Mouse (Mus musculus) ovary, postnatal 36 days (tissue): ENCODE measurements around the gene Rsrc2.
"Not testable (repeated sequence)": the region's sequence is repeated elsewhere in the genome, so short reads cannot be mapped to it uniquely, and the experiment has no call there.

Experiments
- DNase-seq: peaks from one replicate; pipeline ENCODE4 v3.0.0; 2022; ENCODE audit warnings: low spot score, mixed read lengths

The Rsrc2 gene

GRCm38 (mm10) chr5:123749065-123750064 is at the start of gene Rsrc2, which contains the start of gene Kntc1:
Rsrc2 (minus strand) TSS chr5:123749414.
Kntc1 (plus strand) TSS chr5:123749716.
- DNase-seq = peak; percentile 97

DNA sequence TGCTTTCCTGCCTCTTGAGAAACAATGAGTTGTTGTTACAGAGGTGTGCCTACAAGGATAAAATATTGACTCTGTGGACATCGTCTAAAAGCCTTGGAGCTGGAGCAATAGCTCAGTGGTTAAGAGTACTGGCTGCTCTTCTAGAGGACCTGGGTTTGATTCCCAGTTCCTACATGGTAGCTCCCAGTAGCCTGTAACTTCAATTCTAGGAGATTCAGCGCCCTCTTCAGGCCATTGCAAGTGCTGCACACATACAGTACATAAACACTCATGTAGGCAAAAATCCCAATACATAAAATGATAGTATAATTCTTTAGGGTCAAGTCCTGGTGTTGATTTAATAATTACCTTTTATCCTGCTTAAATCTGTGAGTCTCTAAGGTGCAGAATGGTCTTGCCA is 43.9 kb upstream of the Rsrc2 start:
- no peak for DNase-seq

- no peak for DNase-seq
These were observed 39.8 kb upstream of the Rsrc2 start for GRCm38 (mm10) chr5:123788976-123789375.

DNA sequence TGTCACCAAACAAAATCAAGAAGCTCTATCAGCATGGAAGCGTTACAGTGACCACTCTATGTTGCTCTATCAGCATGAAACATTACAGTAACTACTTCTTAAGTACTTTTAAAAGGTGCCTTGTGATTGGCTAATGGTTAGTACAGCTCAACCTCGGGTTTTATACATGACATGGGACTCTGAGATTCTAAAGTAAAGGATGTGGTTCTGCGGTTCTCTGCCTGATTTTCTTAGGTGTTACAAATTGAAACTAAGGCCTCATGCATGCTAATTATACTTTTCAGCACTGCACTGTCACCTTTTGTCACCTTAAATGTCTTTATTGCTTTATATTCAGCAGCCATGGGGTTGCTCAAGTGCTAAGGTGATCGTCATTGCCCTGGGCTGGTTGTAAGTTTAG is 32.6 kb upstream of the Rsrc2 start:
- DNase-seq = no peak

- no peak for DNase-seq
These were observed 31.5 kb upstream of the Rsrc2 start for GRCm38 (mm10) chr5:123780716-123781115.

- no peak for DNase-seq
These were observed 24.2 kb upstream of the Rsrc2 start for GRCm38 (mm10) chr5:123773441-123773840.

DNA sequence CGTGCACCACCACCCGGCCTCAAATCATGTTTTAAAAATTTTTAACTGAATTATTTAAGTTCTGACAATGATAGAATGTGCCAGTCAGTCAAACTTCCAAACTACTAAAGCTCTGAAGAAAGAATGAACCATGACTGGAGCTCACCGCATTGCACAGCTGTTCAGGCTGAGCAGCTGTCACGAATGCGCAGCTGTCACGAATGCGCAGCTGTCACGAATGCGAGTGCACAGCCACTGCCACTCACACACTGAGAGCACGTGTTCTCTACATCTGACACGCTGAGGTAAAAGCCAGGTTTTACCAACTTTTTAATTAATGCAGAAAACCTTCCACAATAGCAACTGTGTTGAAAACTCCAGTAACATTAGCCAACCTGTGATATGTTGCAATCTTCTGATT is 17.2 kb upstream of the Rsrc2 start:
- not testable (repeated sequence) for DNase-seq

DNA sequence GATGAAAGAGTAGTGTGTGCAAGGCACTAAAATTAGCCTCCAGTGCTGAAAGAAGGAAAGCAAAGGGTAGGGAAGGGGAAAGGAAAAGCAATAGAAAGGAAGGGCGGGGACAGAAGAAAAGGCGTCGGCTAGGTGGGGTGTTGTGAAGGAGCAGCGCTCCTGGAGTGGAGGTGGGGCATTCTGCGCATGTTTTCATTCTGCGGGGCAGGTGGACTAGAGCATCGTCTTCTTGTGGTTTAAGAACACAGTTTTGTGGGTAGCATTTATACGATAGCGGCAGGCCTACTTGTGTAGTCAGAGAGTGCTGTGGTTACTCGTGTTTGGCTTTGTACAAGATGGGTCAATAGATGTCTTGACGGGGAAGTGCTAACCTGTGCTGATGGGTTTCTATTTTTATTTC is 16.3 kb upstream of the Rsrc2 start:
- no peak for DNase-seq

DNA sequence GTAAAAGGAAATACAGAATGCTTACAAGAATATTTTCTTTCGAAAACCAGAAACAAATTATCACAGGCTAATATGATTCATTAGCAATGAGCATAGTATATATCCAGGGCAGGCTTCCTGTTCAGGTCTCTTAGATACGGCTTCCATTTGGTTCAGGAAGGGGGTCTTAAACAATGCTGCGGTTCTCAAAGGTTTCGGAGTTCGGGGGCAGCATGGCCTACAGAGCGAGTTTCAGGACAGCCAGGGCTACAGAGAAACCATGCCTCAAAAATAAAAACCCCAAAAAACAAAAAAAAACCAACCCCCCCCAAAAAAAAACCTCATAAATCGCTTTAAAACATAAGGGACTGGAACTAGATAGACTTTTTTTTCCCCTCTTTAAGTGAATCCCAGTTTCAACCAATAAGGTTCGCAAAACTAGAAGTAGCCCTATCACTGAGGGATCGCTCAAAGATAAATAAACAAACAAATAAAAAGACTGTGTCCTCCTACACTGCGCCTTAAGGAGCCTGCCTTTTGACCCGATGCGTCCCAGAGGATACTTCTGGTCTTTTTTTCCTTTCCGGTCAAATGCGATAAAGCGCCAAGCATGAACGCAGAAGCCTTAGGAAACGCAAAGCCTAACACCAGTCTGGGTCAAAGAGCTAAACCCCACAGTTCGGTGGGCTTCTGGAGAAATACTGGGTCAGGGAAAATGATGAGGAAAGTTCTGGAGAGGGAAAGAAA is 712 bp downstream of the Rsrc2 start:
- DNase-seq = no peak

DNA sequence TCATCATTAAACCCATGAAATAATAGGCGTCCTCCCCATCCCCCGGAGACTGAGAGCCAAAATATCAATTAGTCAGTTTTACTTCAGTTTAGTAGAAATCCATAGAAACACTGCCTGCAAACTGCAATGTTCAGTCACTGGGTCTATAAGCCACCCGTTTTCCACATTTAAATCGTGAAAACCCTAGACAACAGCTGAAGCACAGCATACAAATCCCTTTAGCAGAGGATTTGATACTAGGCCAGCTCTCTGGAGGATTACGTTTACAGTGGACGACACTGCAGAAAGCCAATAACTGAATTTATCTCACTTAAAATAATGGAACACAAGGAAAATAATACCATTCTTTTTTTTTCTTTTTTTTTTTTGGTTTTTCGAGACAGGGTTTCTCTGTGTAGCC is 1.6 kb downstream of the Rsrc2 start:
- no peak for DNase-seq

GRCm38 (mm10) chr5:123746253-123746652 is 3.0 kb downstream of the Rsrc2 start:
- no peak for DNase-seq

- DNase-seq = no peak
These were observed 4.9 kb downstream of the Rsrc2 start for GRCm38 (mm10) chr5:123744358-123744757.

DNA sequence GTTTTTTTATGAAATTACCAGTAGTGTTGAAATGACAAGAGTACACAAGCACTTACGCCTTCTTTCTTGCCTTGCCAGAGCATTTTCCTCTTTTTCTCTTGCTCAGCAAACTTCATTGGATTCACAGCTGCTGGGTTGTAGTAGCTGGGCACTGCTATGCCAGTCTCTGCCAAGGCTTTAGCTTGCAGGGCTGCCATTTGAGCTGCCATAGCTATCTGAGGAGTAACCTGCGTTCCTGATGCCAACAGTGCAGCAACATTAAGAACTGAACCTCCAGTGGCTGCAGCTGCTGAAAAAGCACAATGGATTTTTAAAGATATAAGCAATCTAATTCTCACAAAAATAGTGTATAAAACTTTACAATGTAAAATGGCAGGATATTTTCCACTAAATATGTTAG is 18.2 kb downstream of the Rsrc2 start:
- no peak for DNase-seq

- DNase-seq = not testable (repeated sequence)
These were observed 25.4 kb downstream of the Rsrc2 start for GRCm38 (mm10) chr5:123723816-123724215.

GRCm38 (mm10) chr5:123720328-123721311 is 28.6 kb downstream of the Rsrc2 start, which contains the start of gene Zcchc8:
Zcchc8 (minus strand) TSS chr5:123721100.
- peak; percentile 92 for DNase-seq

DNA sequence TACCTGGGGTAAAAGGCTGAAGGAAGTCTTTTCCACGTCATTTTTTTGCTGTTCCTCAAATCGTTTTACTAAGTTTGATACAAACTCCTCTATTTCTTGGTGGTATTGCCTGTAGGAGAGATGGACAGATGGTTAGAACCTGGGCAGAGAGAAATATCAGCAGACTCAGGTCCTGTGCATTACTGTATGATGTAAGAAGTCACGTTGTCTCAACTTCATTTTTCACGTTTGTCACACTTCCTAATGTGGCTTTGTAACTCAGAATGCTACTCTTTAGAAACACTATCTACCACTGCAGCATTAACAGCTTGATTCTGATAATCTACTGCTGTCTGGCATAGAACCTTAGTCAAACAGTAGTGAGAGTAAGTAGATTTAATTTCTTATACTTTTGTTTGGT is 34.6 kb downstream of the Rsrc2 start:
- DNase-seq = no peak

DNA sequence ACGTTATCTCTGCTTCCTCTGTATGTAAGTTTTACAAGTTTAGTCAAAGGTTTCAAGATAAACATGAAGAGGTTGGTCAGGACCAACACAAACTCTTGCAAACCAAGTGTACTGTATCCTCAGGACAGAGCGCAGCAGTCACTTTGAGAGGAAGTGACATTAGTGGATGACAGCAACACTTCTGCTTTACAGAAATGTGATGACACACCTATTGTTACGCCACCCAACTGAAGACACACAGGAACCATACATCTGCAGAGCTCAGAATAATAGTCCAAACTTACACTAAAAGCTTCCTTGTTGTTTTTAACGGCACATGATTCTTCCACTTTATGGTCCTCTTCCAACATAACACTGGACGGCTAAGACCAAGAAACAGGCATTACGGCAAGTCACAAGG is 35.4 kb downstream of the Rsrc2 start:
- no peak for DNase-seq

GRCm38 (mm10) chr5:123709571-123709970 is 39.6 kb downstream of the Rsrc2 start:
- DNase-seq = no peak

GRCm38 (mm10) chr5:123708598-123708997 is 40.6 kb downstream of the Rsrc2 start:
- DNase-seq = no peak

GRCm38 (mm10) chr5:123700625-123701024 is 48.6 kb downstream of the Rsrc2 start:
- DNase-seq = peak; percentile 61

DNA sequence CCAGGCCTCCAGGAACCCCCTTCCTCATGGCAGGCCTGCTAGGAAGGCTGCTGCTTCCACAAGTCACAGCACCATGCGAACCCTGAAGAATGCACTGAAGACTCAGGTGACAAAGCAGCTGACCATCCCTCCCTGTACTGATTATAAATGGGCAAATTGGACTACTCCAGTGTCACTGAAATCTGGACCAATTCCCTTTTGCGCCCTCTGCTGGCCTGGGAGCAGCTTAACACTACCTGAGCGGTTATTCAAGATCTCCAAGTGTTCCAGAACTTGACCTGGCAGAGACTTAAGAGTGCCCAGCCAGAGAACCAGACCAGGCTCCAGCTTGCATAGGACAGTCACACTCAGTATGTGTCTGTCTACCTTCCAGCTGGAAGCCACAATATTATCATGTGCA is 50.0 kb downstream of the Rsrc2 start:
- DNase-seq = peak; percentile 69

GRCm38 (mm10) chr5:123696961-123697360 is 52.3 kb downstream of the Rsrc2 start:
- no peak for DNase-seq
